Mouse (Mus musculus) spleen, postnatal 14 days (tissue): ENCODE measurements around the gene Mif4gd.

Experiments
- DNase-seq, 2 experiments: peaks; one replicate each; pipeline ENCODE4 v3.0.0; 2021 to 2022; ENCODE audit warnings: low spot score in 2 of 2

Gene Mif4gd

DNA sequence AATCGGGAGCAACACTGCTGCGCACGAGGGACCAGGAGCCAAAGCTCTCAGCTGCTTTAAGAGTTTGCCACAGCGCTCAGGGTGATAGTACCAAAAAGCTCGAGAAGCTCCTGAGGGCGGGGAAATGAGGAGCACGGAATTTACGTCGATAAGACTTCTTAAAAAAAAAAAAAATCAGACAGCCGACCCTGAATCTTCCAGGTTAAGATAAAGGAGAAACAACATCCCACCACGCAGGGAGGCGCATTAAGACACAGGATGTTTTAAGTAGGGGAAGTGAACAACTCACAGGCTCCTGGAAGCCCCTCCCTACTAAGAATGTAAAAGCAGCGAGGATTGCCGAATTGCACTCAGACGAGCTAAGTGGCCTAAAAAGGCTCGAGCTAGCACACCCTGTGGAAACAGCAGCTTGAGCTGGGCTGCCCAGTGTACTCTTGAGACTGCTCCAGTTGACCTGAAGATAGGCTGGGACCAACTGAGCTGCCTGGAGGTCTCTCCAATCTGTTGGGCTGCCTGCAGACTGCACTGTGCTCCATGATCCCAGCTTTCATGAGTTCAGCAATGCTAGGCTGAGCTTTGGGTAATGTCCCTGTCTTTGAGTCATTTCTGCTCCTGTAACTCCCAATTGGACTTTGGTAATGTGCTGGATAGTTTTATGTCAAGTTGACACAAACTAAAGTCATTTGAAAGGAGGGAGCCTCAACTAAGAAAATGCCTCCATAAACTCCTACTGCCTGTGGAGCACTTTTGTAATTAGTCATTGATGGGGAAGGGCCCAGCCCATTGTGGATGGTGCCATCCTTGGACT is 573 bp upstream of the Mif4gd start:
- DNase-seq, result no peak

DNA sequence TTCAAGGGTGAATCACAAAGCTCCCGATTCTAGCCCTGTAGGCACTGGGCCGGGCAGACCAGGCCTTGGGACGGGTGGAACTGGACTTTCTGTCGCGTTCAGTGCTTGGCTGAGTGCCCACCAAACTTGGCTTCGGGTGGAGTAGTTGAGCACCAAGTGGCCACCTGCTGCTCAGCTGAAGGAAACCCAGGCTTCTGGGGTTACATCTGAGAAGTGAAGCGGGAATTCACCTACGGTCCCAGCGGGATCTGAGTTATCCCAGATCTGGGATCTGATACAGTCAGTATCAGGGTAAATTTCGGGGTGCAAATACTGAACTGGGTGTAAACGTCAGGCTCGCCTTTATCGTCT is 735 bp downstream of the Mif4gd start:
- DNase-seq, result peak; percentile 58 to 66

DNA sequence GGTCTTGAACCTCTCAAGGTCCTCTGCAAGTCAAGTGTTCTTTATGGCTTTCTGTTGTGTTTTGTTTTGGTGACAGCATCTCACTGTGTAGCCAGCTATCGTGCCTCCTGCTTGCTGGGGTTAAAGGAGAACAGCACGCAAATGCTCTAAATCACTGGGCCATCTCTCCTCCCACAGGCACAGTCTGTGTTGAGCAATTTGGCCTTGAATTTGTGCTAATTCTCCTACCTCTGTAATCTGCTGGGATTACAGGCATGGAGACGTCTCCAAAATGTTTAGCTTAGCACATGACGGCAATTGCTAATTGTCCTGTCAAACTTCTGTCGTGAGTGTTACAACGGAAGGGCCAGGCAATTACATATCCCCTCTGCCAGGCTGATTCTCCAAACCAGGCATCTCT is 1.6 kb downstream of the Mif4gd start:
- no peak for DNase-seq

DNA sequence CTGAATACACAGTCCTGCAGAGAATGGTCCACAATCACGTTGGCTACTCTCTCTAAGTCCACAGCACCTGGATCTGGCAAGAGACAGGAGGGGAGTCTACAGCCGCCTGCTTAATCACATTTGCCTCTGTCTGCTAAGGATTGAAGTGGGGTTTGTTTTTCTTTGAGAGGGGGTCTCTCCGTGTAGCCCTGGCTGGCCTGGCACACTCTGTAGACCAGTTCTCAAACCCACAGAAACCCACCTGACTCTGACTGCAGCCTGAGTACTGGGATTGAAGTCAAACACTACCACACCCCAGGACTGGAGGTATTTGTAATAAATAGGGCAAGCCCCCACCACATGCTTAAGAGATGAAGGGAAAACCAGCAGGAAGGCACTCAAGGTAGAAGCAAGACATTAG is 3.2 kb downstream of the Mif4gd start:
- DNase-seq, result no peak

DNA sequence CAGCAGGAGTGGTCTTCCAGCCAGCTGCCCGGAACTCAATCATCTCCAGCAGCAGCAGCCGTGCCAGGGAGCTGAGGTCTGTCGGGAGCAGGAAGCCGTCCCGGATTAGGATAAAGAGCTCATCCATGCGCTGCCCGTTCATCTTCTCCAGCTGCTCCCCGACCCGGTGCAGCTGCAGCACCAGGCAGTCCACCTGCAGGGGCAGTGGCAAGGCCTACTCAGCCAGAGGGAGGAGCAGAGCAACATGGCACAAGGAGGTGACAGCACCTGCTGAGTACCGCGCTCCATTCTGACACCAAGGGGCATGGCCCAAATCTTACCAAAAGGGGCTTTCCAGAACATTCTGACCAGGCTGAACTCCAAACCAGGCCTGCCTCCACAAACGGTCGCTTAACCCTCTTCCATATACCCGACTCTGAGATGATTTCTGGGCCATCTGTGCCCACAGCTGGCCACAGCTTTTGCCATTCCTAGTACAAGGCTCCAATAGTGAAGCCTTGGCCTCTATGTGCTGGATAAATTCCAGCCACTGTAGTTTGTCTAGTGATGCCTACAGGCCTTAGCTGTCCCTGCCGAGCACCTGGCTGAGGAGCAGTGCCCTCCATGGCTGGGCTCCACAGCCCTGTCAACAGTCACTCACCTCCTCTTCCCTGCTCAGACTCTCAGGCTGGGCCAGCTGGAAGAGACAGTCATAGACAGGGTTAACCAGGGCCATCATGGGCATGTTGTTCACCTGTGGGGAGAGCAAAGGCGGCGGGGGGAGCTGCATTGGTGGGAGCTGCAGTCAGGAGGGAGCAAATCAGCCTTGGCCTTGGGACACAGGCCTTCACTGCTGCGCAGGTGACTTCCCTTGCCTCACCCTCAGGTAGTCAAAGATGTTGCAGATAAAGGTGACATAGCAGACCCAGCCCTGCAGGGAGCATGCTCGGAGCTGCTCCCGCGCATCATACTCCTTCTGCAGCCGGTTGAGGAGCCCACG is 4.1 kb downstream of the Mif4gd start:
- no peak for DNase-seq

DNA sequence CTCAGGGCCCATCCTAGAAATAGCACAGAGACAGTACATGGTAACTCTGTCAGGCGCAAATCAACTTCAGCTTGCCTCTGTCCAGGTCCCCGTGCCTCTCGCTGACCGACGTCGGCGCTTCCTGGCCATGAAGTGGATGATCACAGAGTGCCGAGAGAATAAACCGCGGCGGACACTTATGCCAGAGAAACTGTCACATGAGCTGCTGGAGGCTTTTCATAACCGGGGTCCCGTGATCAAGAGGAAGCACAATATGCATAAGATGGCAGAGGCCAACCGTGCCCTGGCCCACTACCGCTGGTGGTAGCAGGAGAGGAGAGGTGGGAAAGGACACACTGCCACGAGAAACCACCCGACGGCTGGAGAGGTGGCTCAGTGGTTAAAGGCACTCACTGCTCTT is 6.0 kb downstream of the Mif4gd start:
- DNase-seq, result no peak

DNA sequence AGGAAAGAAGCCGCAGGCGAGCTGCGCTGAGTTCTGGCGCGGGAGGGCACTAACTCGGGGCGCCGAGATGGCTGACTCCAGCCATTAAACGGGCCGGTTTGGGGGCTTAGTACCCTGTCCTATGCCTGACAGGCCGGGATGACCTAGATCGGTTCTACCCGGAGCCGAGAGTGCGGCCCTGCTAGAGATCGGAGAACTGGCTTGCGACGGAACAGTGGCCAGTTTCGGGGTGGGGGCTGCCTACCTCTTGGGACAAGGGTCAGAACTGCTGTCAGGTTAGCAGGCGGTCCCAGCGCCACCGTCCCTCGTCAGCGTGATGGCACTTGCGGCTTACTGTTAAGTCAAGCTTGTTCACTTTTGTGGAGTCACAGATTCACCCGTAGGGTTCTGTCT is 8.5 kb downstream of the Mif4gd start:
- peak in 1 of 2 experiments; percentile 22 for DNase-seq

DNA sequence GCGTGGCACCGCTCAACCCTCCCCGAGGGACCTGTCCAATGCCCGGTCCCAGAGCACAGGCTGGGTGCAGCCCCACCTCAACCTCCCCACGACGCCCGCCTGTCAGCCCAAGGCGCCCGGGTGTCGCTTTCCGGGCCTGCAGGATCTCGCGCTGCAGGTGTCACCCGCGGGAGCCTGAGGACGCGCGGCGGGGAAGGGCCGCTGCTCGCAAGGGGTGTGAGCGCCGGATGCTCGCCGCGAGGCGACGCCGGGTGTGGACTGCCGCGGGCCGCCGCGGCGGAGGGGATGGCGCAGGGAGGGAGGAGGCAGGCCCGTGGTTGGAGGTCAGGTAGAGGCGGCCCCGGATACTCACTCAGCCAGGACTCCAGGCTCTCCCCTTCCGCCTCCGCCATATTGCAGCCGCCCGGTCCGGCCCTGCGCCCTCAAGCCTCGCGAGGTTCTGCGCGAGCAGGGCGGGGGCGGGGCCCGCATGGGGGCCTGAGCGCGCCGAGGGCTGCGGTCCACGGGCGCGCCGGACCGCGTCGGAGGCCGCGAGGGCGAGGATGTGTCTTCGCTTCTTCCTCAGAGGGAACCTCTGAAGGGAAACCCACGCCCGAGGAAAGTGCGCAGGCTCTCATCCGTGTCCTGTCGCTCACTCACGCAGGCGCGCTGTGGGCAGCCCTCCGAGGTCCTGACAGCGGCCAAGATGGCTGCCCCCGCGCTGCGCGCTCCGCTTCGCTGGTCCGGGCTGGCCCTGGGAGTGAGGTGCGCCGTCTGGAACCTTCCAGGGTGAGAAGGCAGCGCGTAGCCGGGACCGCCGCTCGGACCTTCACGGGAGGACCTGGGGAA is 9.1 kb downstream of the Mif4gd start, which contains the start of the genes Mrps7 and Gga3:
Gene Mrps7 (plus strand): TSS at position 450 of the 828 bp plus-strand sequence.
Gene Gga3 (minus strand): TSS at position 576 of the 828 bp plus-strand sequence.
- peak; percentile 85 to 93 for DNase-seq

DNA sequence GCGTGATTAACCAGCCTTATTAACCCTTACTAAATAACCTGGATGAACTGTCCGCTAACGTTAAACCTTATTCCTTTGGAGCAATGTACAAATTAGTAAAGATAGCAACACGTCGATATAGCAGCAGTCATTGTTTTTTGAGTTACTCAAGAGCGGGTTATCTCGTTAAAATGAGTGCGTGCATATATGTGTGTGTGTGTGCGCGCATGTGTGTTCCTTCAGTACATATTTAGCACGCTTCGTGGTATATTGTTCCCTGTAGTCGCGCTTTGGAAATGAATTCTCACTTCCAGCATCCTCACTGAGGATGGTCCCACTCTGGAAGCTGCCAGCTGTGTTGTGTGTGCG is 9.7 kb downstream of the Mif4gd start:
- no peak for DNase-seq

DNA sequence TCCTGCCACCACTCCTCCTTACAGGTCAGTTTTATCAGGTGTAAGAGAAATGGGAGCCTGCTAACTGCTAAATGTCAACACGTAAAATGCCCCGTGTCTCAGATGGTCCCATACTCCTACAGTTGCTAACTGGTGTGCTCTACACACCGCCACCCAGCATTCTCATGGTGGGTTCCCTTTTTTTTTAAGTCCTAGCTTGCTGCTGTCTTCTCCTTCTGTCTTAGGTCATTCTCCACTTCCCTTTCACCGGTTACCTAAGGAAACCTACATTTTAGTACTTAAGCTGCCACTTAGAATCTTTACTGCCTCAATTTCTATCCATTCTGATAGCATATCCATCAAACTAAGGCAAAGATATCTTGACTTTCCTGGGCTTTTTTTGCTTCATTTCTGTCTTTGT is 11.6 kb downstream of the Mif4gd start:
- no peak for DNase-seq

DNA sequence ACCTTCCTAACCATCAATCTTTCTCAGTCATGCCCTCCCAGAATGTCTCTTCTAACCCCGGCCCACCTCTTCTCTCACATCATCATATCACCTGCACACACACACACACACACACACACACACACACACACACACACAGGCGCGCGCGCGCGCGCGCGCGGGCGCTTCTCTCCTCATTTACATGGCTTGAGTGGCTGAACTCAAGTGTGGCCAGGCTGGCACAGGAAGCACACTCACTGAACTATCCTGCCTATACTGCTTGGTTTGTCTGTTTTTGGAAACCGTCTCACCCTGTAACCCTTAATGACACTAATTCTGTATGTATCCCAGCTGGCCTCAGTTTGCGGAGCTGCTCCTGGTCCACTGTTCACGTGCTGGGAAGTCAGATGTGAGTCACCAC is 12.0 kb downstream of the Mif4gd start:
- DNase-seq, result no peak

DNA sequence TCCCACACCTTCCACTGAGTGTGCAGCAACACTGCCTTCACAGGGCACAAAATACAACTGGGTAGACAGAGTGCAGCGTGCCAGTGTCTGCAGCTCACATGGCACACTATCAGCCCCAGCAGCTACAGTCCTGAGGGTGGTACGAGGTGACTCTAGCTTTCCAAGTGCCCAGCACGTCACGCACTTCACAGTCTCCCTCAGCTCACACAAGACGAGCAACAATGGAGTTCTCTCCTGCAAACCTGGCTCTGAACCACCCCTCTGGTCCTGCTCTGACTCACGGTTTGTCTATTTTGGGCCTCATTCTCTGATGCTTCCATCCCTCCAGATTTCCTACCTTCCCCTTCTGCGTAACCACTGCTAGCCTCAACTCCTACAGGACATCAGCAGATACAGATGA is 13.0 kb downstream of the Mif4gd start:
- DNase-seq, result no peak

DNA sequence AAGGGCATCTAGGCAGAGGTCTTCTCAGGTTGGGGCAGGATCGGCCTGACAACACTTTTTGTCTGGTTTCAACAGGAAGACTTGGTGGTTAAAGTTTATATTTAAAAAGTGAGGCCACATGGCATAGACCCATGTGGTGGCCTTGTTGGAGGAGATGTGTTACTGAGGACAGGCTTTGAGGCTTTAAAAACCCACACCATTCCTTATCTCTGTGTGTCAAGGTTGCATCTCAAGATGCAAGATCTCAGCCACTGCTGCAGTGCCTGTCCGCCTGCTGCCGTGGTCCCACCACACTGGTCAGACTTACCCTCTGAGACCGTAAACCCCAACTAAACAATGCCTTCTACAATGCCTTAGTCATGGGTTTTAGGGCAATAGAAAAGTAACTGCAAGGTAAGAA is 14.5 kb downstream of the Mif4gd start:
- no peak for DNase-seq

DNA sequence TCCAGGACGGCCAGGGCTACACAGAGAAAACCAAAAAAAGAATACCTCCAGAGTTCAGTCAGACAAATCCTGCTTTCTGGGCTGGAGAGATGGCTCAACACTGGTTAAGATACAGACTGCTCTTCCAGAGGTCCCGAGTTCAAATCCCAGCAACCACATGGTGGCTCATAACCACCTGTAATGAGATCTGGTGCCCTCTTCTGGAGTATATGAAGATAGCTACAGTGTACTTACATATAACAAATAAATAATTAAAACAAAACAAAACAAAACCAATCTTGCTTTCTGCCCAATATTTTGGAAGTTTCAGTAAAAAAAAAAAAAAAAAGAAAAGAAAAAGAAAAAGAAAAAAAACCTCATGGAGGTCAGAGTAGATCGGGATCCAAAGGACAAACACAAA is 17.6 kb downstream of the Mif4gd start:
- DNase-seq, result no peak

DNA sequence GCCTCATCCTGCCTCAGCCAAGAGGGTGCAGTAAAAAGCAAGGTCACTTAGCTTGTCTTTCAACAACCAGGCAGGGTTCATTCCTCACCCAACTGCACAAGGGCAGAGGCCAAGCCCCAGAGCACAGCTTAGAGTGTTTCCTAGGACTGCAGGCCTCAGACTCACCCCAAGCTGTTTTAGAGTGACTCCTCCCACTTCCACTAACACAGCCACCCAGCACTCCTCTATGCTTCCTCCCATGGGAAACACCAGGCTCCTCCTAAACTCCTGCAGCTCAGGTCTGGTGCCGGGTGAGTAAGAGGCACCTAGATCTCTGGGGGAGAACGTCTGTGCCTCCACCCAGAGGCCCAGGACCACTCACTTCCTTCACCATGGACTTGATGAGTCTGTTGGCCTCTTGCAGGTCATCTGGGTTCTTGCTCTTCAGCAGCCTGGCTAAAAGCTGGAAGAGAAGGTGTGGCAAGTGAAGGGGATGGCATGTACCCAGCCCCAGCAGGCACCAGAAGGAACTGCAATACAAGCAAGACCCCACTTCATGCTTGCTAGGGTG is 22.2 kb downstream of the Mif4gd start:
- no peak for DNase-seq

DNA sequence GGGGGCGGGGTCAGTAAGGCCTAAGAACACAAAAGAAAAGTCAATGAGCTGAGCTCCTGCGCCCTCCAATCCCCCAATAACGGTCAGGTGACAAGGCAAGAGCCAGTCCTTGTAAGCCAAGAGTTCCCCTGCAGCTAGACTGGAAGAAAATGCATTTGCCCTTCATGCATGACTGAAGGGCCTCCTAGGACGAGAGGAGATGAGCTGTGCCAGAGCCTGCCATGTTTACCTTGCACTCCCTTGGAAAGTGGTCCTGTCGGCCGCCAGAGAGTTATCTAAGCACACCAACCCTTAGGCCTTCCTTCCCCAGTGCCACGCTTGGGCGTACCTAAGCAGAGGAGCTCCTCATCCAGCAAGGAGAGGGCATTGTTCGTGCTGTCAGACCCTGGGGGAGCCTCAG is 24.8 kb downstream of the Mif4gd start:
- no peak for DNase-seq

DNA sequence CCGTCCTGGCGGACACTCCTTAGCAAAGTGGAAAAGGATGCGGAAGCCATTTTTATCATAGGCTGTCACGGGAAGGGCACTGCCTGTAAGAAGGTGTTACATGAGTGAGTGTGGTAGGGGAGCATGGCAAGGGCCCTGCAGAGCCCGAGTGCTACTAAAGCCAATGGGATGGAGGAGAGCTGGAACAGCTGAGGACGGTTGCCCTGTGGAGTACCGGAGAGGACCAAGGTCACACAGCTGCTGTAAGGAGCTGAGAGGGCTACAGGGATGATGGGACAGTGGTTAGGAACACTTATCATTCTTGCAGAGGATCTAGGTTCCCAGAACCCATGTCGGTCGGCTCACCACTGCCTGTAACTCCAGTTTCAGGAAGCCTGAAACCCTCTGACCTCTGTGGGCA is 26.4 kb downstream of the Mif4gd start:
- DNase-seq, result no peak

DNA sequence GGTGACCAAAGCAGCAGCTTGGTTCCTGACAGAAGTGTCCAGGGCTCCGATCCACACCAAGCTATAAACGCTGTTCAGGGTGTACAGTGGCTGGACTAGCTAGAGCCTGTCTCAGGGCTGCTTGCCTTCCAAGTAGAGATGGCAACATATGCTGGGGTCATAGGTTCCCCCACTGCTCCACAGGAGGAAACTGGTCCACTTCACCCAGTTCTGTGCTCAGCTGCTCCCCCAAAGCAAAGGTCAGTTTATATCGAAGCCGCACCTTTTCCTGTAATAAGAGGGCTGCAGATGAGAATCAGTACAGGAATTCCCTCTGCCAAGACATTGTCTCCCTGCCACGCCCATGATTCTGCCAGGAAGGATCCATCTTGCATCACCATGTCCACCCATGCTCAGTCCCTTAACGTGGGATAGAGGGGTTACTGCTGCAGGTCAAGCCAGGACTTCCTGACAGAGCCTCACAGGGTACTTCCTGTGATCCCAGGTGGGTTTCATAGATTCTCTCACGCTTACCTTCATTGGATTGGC is 27.1 kb downstream of the Mif4gd start:
- DNase-seq, result no peak

DNA sequence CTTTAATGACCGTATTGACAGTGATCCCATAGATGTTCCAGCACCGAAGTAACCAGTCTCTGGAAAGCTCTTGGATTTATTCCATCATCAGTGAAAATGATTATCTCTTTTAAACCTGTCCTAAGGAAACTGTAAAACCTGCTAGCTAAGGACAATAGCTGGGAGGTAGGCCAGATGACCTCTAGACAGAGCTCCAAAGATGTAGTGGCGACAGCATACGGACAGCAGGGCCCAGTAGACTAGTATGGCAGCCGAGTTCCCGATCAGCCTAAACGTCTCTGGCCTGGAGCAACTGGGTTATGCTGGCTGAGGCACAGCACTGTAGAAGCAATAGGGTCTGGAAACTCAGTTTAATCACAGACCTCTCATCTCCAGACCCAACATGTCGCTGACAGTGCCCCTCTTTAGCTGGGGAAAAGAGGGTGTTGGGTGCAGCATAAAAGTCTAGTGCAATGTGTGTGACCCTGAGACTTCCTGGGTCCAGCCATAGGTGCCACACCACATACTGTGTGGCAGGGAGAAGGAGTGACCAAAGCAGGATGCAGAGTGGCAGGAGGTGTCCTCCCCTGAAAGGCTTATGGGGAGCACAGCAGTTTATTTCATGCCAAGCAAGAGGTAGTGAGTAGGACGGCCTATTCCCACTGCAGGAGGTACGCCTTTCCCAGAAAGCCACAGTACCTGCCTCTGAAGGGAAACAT is 28.2 kb downstream of the Mif4gd start:
- DNase-seq, result no peak

DNA sequence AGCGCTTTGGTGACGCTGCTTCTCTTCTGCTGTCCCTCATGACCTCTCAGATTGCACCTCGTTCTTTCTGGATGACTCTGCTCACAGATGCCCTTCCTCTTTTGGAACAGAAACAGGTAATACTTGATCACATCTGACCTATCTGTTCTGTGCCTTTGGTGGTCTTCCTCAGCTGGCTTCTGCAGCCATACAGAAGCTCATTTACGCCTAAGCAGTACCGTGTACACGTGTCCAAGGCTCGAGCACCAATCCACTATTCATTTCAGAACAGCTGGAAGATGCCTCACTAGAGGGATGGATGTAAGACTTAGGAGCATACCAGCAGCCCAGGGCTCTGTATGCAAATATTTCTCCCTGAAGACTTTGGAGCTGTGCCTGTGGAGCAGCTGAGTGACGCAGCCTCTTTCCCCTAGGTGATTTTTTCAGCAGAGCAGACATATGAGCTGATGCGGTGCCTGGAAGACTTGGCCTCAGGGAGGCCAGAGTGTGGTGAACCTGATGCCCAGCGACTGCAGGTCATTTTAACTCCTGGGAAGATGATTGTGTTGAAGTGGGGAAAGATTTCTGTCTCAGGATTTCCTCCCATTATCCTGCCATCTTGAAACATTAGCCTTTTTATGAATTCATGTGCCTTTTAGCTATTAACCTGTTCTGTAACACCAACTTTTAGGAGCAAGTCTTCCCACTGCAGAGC is 29.7 kb downstream of the Mif4gd start:
- DNase-seq, result no peak
